Mouse (Mus musculus) myocyte (in vitro differentiated cells): ENCODE measurements at regions not wholly inside any gene's neighbourhood (a gene's known extent, or its start where the extent isn't known, plus 50 kb on each side); places are given as distances from the start of the nearest gene placed in this dataset.

ENCODE experiments used
- H3K27me3 ChIP-seq: one replicate; pipeline ENCODE4 v1.6.1; 2011; ENCODE audit not compliant: control insufficient read depth, insufficient read depth, insufficient read length
- H3K36me3 ChIP-seq: one replicate; pipeline ENCODE4 v1.6.1; 2011; ENCODE audit not compliant: control insufficient read depth, insufficient read depth
- H3K4me2 ChIP-seq: one replicate; pipeline ENCODE4 v1.6.1; 2011; ENCODE audit warnings: low read depth, control low read depth
- H3K4me3 ChIP-seq: one replicate; pipeline ENCODE4 v1.5.1; 2011; ENCODE audit warnings: mild to moderate bottlenecking, control low read depth, moderate library complexity
- H3K79me2 ChIP-seq: one replicate; pipeline ENCODE4 v1.6.1; 2011; ENCODE audit not compliant: control insufficient read depth, insufficient read depth
- H3ac ChIP-seq: one replicate; pipeline ENCODE4 v1.6.1; 2011; ENCODE audit not compliant: control insufficient read depth, insufficient read length
- CEBPB ChIP-seq: IDR thresholded peaks from 2 replicates; pipeline ENCODE4 v1.6.1; 2011; ENCODE audit warnings: mild to moderate bottlenecking, moderate library complexity; ENCODE audit not compliant: poor library complexity, insufficient read depth, severe bottlenecking
- E2F4 ChIP-seq: IDR thresholded peaks from one replicate; pipeline ENCODE4 v1.6.1; 2011; ENCODE audit warnings: mild to moderate bottlenecking, control low read depth, moderate library complexity; ENCODE audit not compliant: insufficient read depth
- MAX ChIP-seq: IDR thresholded peaks from one replicate; pipeline ENCODE4 v1.6.1; 2011; ENCODE audit warnings: low read depth, mild to moderate bottlenecking, control low read depth
- MYOD1 ChIP-seq, 3 experiments: IDR thresholded peaks; one replicate each; pipeline ENCODE4 v1.6.1; 2011; ENCODE audit warnings: control low read depth in 2 of 3, low read depth in 2 of 3, mild to moderate bottlenecking in 2 of 3, moderate library complexity in 1 of 3; ENCODE audit not compliant: insufficient read length in 2 of 3, control insufficient read depth in 1 of 3
- MYOG ChIP-seq, 3 experiments: IDR thresholded peaks; one replicate each; pipeline ENCODE4 v1.6.1; 2011; ENCODE audit warnings: control low read depth in 2 of 3, low read depth in 2 of 3, mild to moderate bottlenecking in 2 of 3; ENCODE audit not compliant: insufficient read length in 2 of 3, control insufficient read depth in 1 of 3, insufficient read depth in 1 of 3
- POLR2A ChIP-seq: IDR thresholded peaks from one replicate; pipeline ENCODE4 v1.6.1; 2011; ENCODE audit warnings: low read depth, mild to moderate bottlenecking, control low read depth, moderate library complexity; ENCODE audit not compliant: insufficient read length
- POLR2AphosphoS2 ChIP-seq: IDR thresholded peaks from one replicate; pipeline ENCODE4 v1.6.1; 2011; ENCODE audit warnings: low read depth, control low read depth; ENCODE audit not compliant: insufficient read length
- REST ChIP-seq: IDR thresholded peaks from one replicate; pipeline ENCODE4 v1.6.1; 2011; ENCODE audit warnings: mild to moderate bottlenecking, control low read depth, moderate library complexity; ENCODE audit not compliant: insufficient read depth, insufficient read length
- SRF ChIP-seq: IDR thresholded peaks from one replicate; pipeline ENCODE4 v1.6.1; 2011; ENCODE audit warnings: low read depth; ENCODE audit not compliant: control insufficient read depth, insufficient read length
- TCF12 ChIP-seq: IDR thresholded peaks from one replicate; pipeline ENCODE4 v1.6.1; 2011; ENCODE audit warnings: mild to moderate bottlenecking, control low read depth; ENCODE audit not compliant: poor library complexity, insufficient read depth, severe bottlenecking
- TCF3 ChIP-seq: IDR thresholded peaks from one replicate; pipeline ENCODE4 v1.6.1; 2011; ENCODE audit warnings: low read depth, control low read depth; ENCODE audit not compliant: insufficient read length
- USF1 ChIP-seq: IDR thresholded peaks from one replicate; pipeline ENCODE4 v1.6.1; 2011; ENCODE audit warnings: low read depth, mild to moderate bottlenecking, control low read depth, moderate library complexity

- H3K4me3 ChIP-seq: no peak overlapping the region
- no peaks in the 10 kb centered on the region for H3K27me3 ChIP-seq
- no peaks in the 10 kb centered on the region for H3K36me3 ChIP-seq
- no peak overlapping the region for H3ac ChIP-seq
- TF ChIP-seq POLR2A (no peak), SRF (no peak), CEBPB (no peak), TCF12 (no peak), MAX (no peak), TCF3 (no peak), POLR2AphosphoS2 (peak; percentile 49), MYOG (IDR thresholded peaks at IDR 0.05; ENCODE audit: control insufficient read depth in 1 of 3, insufficient read depth in 1 of 3, insufficient read length in 2 of 3, low read depth in 2 of 3) (no peak)
- H3K79me2 ChIP-seq: no peaks in the 10 kb centered on the region
- H3K4me2 ChIP-seq: no peak overlapping the region
Observed at GRCm38 (mm10) chr2:180397723-180398480, 58.1 kb upstream of the Slco4a1 start.

GRCm38 (mm10) chr2:180396664-180397377 lies 59.2 kb upstream of the Slco4a1 start:
- Histone ChIP-seq H3K4me2 (peak overlapping the region; percentile 6), H3K4me3 (no peak overlapping the region), H3K79me2 (no peaks in the 10 kb centered on the region), H3K27me3 (no peaks in the 10 kb centered on the region), H3K36me3 (no peaks in the 10 kb centered on the region), H3ac (no peak overlapping the region)
- peak; percentile 64 for TF ChIP-seq POLR2AphosphoS2
- peak; percentile 47 for TF ChIP-seq POLR2A
- TF ChIP-seq TCF3: no peak
- TF ChIP-seq REST: no peak

- Histone ChIP-seq H3K4me3 (no peak overlapping the region), H3K36me3 (no peaks in the 10 kb centered on the region)
Observed at GRCm38 (mm10) chr2:180396211-180396610, 59.8 kb upstream of the Slco4a1 start.

DNA sequence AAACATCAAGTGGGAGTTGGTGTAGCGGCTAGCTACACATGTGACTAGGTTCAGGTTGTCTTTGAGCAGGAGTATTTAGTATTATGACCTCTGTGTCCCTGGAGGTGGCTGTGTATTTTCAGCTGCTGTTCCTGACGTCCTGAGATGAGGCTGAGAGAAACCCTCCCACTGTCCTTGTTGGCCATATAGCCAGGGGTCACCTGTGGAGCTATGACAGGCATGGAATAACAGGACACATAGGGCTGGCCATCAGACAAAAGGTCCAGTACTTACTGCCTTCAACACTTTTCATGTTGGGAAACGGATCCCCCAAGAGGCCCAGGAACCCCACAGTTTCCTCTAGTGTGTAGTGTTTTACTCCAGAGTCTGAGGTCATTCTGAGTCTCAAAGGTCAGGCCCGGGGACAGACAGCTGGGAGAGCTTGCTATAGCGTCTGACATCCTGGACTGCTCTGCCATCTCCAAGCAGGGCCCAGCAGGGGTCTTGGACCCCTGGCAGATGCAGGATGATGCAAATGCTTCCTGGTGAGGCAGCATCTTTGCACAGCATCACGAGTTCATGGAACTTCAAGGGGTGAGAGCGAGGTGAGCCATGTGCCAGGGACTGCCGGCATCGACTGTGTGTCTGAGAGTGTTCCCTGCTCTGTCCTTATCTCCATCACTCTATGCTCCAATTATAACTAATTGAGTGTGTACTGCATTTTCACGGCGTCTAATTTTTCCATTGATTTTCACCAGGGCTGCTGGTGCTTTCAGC lies 60.6 kb upstream of the Slco4a1 start:
- Histone ChIP-seq H3K4me2 (peak overlapping the region; percentile 42), H3ac (no peak overlapping the region), H3K36me3 (no peaks in the 10 kb centered on the region), H3K4me3 (no peak overlapping the region), H3K79me2 (no peaks in the 10 kb centered on the region), H3K27me3 (no peaks in the 10 kb centered on the region)
- TF ChIP-seq POLR2A (peak; percentile 73), POLR2AphosphoS2 (peak; percentile 93), TCF12 (no peak)

More at GRCm38 (mm10) chr2:180396211-180396610, 59.8 kb upstream of the Slco4a1 start:
- H3K4me2 ChIP-seq: peak overlapping the region; percentile 24
- H3K79me2 ChIP-seq: no peaks in the 10 kb centered on the region
- no peak overlapping the region for H3ac ChIP-seq
- no peaks in the 10 kb centered on the region for H3K27me3 ChIP-seq
- TF ChIP-seq POLR2AphosphoS2 (peak; percentile 88), TCF12 (no peak), POLR2A (peak; percentile 61)

- H3K4me3 ChIP-seq: peak overlapping the region; percentile 59
- peak overlapping the region; percentile 58 for H3K4me2 ChIP-seq
Observed at GRCm38 (mm10) chr2:180392846-180393700, 58.6 kb upstream of the Gata5 start.

More at GRCm38 (mm10) chr2:180392846-180393700, 58.6 kb upstream of the Gata5 start:
- H3K36me3 ChIP-seq: no peaks in the 10 kb centered on the region
- no peak overlapping the region for H3ac ChIP-seq
- no peaks in the 10 kb centered on the region for H3K27me3 ChIP-seq
- no peaks in the 10 kb centered on the region for H3K79me2 ChIP-seq
- TF ChIP-seq TCF12: peak; percentile 63
- no peak for TF ChIP-seq E2F4
- peak; percentile 50 to 93 (median 57) for TF ChIP-seq MYOD1 (IDR thresholded peaks at IDR 0.05; ENCODE audit: control insufficient read depth in 1 of 3, insufficient read length in 2 of 3, low read depth in 2 of 3)
- TF ChIP-seq REST: no peak
- TF ChIP-seq MYOG (IDR thresholded peaks at IDR 0.05; ENCODE audit: control insufficient read depth in 1 of 3, insufficient read depth in 1 of 3, insufficient read length in 2 of 3, low read depth in 2 of 3): peak; percentile 37 to 96 (median 88)
- TF ChIP-seq SRF: peak; percentile 94
- no peak for TF ChIP-seq MAX
- no peak for TF ChIP-seq USF1
- peak; percentile 93 for TF ChIP-seq POLR2AphosphoS2
- no peak for TF ChIP-seq CEBPB
- TF ChIP-seq POLR2A: peak; percentile 67
- peak; percentile 64 for TF ChIP-seq TCF3
